Mouse (Mus musculus): ENCODE measurements at regions not wholly inside any gene's neighbourhood (a gene's known extent, or its start where the extent isn't known, plus 50 kb on each side); places are given as distances from the start of the nearest gene placed in this dataset.

DNA sequence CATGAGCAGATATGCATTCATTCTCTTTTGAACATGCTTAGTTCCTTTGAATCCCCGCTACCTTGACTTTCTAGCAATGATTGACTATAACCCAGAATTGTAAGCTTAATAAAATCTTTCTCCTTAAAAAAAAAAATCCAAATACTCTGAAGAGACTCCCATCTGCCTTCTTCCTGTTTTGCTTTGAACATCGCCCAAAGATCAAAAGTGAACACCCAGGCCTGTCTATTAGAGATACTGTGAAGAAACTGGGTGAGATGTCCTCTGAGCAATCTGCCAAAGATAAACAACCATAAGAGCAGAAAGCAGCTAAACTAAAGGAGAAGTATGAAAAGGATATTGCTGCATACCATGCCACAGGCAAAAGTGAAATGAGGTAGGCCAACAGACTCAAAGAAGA is 527.1 kb upstream of the Alcam start:
- Histone ChIP-seq H3K27me3 (replicated peaks; ENCODE audit: control insufficient read depth, insufficient read depth, low read length) (no peaks in the 10 kb centered on the region), H3K9ac (ENCODE audit: low read depth, low read length) (no peak overlapping the region), H3K9me3 (ENCODE audit: control insufficient read depth, low read length) (no peaks in the 10 kb centered on the region), H3K4me1 (replicated peaks; ENCODE audit: control insufficient read depth, insufficient read depth, low read length) (no peaks in the 10 kb centered on the region), H3K4me3 (ENCODE audit: low read depth, low read length) (no peak overlapping the region), H3K36me3 (ENCODE audit: control insufficient read depth, insufficient read depth, low read length) (no peaks in the 10 kb centered on the region), H3K4me2 (no peak overlapping the region), H3K27ac (ENCODE audit: low read depth, low read length) (no peak overlapping the region)
- WGBS, result 72% methylated on average over 2 of the region's 2 CpGs
- no peak for DNase-seq (ENCODE audit: low spot score)
- ATAC-seq (replicated peaks; ENCODE audit: low FRiP score), result no peak

DNA sequence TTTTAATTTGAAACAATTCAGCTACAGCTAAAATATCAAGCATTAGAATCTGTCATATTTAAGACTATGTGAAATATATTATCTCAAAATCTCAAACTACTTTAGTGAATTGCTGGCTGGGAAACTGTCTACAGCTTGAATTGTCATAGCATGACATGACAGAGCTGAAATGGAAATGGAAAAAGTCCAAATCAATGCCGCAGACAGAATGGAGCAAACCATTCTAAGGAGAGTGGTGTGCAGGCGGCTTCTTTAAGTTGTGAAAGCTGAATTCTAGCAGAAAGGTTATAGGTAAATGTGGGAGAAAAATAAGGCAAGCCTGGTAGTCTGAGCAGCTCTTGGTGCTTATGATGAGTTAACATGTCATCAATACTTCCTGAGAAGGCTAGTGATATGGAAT is 518.9 kb upstream of the Alcam start:
- no peak overlapping the region for H3K27ac ChIP-seq (ENCODE audit: low read depth, low read length)
- no peaks in the 10 kb centered on the region for H3K4me1 ChIP-seq (replicated peaks; ENCODE audit: control insufficient read depth, insufficient read depth, low read length)
- ATAC-seq (replicated peaks; ENCODE audit: low FRiP score) (no peak), DNase-seq (ENCODE audit: low spot score) (no peak)
- no peak overlapping the region for H3K4me3 ChIP-seq (ENCODE audit: low read depth, low read length)
- no peak overlapping the region for H3K4me2 ChIP-seq
- no peaks in the 10 kb centered on the region for H3K36me3 ChIP-seq (ENCODE audit: control insufficient read depth, insufficient read depth, low read length)
- no peak overlapping the region for H3K9ac ChIP-seq (ENCODE audit: low read depth, low read length)
- H3K27me3 ChIP-seq (replicated peaks; ENCODE audit: control insufficient read depth, insufficient read depth, low read length), result no peaks in the 10 kb centered on the region
- no peaks in the 10 kb centered on the region for H3K9me3 ChIP-seq (ENCODE audit: control insufficient read depth, low read length)
- WGBS, result 87% methylated on average over 2 of the region's 2 CpGs

DNA sequence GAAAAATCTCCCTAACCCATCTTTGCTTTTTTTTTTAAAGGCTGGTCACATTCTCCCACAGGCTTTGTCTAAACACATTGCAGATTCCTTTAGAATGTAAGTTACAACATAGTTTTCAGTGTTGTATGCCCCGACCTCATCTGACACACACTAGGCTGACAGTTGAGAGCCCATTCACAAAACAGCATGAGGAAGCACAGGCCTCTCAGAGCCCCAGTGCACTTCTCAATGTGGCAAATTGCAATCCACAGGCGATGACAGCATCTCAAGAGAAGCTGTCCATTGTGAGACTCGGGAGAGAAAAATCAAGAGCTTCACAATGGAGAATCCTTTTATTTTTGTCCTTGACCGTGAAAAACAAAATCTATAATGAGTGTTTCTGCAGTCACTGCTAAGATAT is 493.8 kb upstream of the Alcam start:
- no peak overlapping the region for H3K9ac ChIP-seq (ENCODE audit: low read depth, low read length)
- H3K27ac ChIP-seq (ENCODE audit: low read depth, low read length), result no peak overlapping the region
- no peaks in the 10 kb centered on the region for H3K27me3 ChIP-seq (replicated peaks; ENCODE audit: control insufficient read depth, insufficient read depth, low read length)
- no peaks in the 10 kb centered on the region for H3K36me3 ChIP-seq (ENCODE audit: control insufficient read depth, insufficient read depth, low read length)
- no peak overlapping the region for H3K4me3 ChIP-seq (ENCODE audit: low read depth, low read length)
- 74% methylated on average over 4 of the region's 4 CpGs for WGBS
- H3K4me1 ChIP-seq (replicated peaks; ENCODE audit: control insufficient read depth, insufficient read depth, low read length), result no peaks in the 10 kb centered on the region
- H3K4me2 ChIP-seq, result no peak overlapping the region
- no peaks in the 10 kb centered on the region for H3K9me3 ChIP-seq (ENCODE audit: control insufficient read depth, low read length)
- DNase-seq (ENCODE audit: low spot score) (no peak), ATAC-seq (replicated peaks; ENCODE audit: low FRiP score) (no peak)

GRCm38 (mm10) chr16:52934749-52935148 is 480.9 kb upstream of the Alcam start:
- Histone ChIP-seq H3K4me2 (no peak overlapping the region), H3K4me3 (ENCODE audit: low read depth, low read length) (no peak overlapping the region), H3K9ac (ENCODE audit: low read depth, low read length) (no peak overlapping the region), H3K27ac (ENCODE audit: low read depth, low read length) (no peak overlapping the region), H3K27me3 (replicated peaks; ENCODE audit: control insufficient read depth, insufficient read depth, low read length) (no peaks in the 10 kb centered on the region), H3K36me3 (ENCODE audit: control insufficient read depth, insufficient read depth, low read length) (no peaks in the 10 kb centered on the region), H3K9me3 (ENCODE audit: control insufficient read depth, low read length) (no peaks in the 10 kb centered on the region), H3K4me1 (replicated peaks; ENCODE audit: control insufficient read depth, insufficient read depth, low read length) (no peaks in the 10 kb centered on the region)
- WGBS, result 60% methylated on average over 1 of the region's 1 CpGs
- DNase-seq (ENCODE audit: low spot score), result no peak
- no peak for ATAC-seq (replicated peaks; ENCODE audit: low FRiP score)

DNA sequence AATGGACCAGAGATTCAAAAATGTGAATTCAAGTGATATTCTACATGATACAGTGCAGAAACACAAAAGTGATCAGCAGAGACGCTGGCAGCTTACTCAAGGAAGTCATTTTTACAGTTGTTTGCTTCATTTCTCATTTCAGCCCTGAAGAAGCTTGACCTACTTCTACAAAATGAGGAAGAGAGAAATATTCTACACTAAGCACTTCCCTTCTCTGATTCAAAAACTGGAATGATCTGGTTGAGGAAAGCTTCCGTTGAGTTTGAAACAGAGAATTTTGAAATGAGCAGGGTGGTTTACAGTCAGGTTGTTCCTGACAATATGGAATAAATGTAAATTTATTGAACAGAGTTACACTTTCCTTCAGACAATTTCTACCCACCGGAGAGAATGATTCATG is 478.1 kb upstream of the Alcam start:
- no peaks in the 10 kb centered on the region for H3K9me3 ChIP-seq (ENCODE audit: control insufficient read depth, low read length)
- no peaks in the 10 kb centered on the region for H3K36me3 ChIP-seq (ENCODE audit: control insufficient read depth, insufficient read depth, low read length)
- no peak overlapping the region for H3K4me2 ChIP-seq
- no peak overlapping the region for H3K27ac ChIP-seq (ENCODE audit: low read depth, low read length)
- no peak overlapping the region for H3K4me3 ChIP-seq (ENCODE audit: low read depth, low read length)
- no peaks in the 10 kb centered on the region for H3K4me1 ChIP-seq (replicated peaks; ENCODE audit: control insufficient read depth, insufficient read depth, low read length)
- H3K9ac ChIP-seq (ENCODE audit: low read depth, low read length), result no peak overlapping the region
- WGBS, result 75% methylated on average over 3 of the region's 3 CpGs
- no peaks in the 10 kb centered on the region for H3K27me3 ChIP-seq (replicated peaks; ENCODE audit: control insufficient read depth, insufficient read depth, low read length)
- DNase-seq (ENCODE audit: low spot score), result no peak
- ATAC-seq (replicated peaks; ENCODE audit: low FRiP score), result no peak

DNA sequence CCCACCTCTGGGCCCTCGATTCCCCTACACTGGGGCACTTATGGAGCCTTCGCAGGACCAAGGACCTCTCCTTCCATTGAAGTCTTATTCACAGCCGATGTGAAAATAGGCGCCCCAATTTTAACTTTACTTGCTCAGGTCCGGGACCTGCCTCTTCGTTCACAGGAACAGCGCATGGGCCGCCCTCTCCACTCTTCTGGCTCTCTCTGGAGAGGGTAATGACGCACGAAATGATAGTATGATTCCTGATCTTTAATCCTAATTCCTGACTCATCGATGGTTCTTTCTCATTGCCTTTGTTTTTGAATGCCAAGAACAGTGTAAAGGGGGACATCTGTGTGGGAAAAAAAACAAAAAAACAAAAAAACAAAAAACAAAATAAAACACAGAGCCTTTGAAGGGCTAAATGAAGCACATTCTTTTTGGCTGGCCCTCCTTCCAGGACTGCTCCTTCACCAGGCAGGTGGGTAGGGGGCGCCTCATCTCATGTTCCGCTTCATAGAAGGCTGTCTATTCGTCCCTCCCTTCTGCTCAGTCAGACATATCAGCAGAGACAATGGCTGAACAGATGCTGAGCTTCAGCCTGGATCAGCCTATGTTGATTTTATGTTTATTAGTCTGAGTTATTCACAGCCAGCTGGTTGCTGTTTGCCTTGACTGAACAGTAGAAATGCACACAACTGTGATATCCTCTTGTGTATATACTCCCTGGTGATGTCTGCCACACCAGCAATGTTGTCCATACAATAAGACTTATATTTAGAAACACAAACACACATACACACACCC is 438.8 kb upstream of the Alcam start:
- Histone ChIP-seq H3K9ac (ENCODE audit: low read depth, low read length) (no peak overlapping the region), H3K27ac (ENCODE audit: low read depth, low read length) (no peak overlapping the region), H3K4me2 (no peak overlapping the region), H3K9me3 (ENCODE audit: control insufficient read depth, low read length) (no peaks in the 10 kb centered on the region), H3K4me1 (replicated peaks; ENCODE audit: control insufficient read depth, insufficient read depth, low read length) (no peaks in the 10 kb centered on the region), H3K36me3 (ENCODE audit: control insufficient read depth, insufficient read depth, low read length) (no peaks in the 10 kb centered on the region), H3K27me3 (replicated peaks; ENCODE audit: control insufficient read depth, insufficient read depth, low read length) (no peaks in the 10 kb centered on the region), H3K4me3 (ENCODE audit: low read depth, low read length) (no peak overlapping the region)
- 80% methylated on average over 14 of the region's 14 CpGs for WGBS
- no peak for DNase-seq (ENCODE audit: low spot score)
- no peak for ATAC-seq (replicated peaks; ENCODE audit: low FRiP score)

- H3K27ac ChIP-seq (ENCODE audit: low read depth, low read length), result no peak overlapping the region
- 71% methylated on average over 4 of the region's 4 CpGs for WGBS
- no peaks in the 10 kb centered on the region for H3K27me3 ChIP-seq (replicated peaks; ENCODE audit: control insufficient read depth, insufficient read depth, low read length)
- ATAC-seq (replicated peaks; ENCODE audit: low FRiP score) (no peak), DNase-seq (ENCODE audit: low spot score) (no peak)
- H3K9ac ChIP-seq (ENCODE audit: low read depth, low read length), result no peak overlapping the region
- no peaks in the 10 kb centered on the region for H3K36me3 ChIP-seq (ENCODE audit: control insufficient read depth, insufficient read depth, low read length)
- H3K4me1 ChIP-seq (replicated peaks; ENCODE audit: control insufficient read depth, insufficient read depth, low read length), result no peaks in the 10 kb centered on the region
- no peak overlapping the region for H3K4me2 ChIP-seq
- no peaks in the 10 kb centered on the region for H3K9me3 ChIP-seq (ENCODE audit: control insufficient read depth, low read length)
- no peak overlapping the region for H3K4me3 ChIP-seq (ENCODE audit: low read depth, low read length)
Measured at GRCm38 (mm10) chr16:52879463-52880114, 425.7 kb upstream of the Alcam start.

- Histone ChIP-seq H3K4me2 (no peak overlapping the region), H3K36me3 (ENCODE audit: control insufficient read depth, insufficient read depth, low read length) (no peaks in the 10 kb centered on the region), H3K4me3 (ENCODE audit: low read depth, low read length) (no peak overlapping the region), H3K27me3 (replicated peaks; ENCODE audit: control insufficient read depth, insufficient read depth, low read length) (no peaks in the 10 kb centered on the region), H3K9me3 (ENCODE audit: control insufficient read depth, low read length) (no peaks in the 10 kb centered on the region), H3K27ac (ENCODE audit: low read depth, low read length) (no peak overlapping the region), H3K4me1 (replicated peaks; ENCODE audit: control insufficient read depth, insufficient read depth, low read length) (no peaks in the 10 kb centered on the region), H3K9ac (ENCODE audit: low read depth, low read length) (no peak overlapping the region)
- WGBS, result 77% methylated on average over 6 of the region's 6 CpGs
- ATAC-seq (replicated peaks; ENCODE audit: low FRiP score) (no peak), DNase-seq (ENCODE audit: low spot score) (no peak)
Measured at GRCm38 (mm10) chr16:52867833-52868232, 414.0 kb upstream of the Alcam start.

DNA sequence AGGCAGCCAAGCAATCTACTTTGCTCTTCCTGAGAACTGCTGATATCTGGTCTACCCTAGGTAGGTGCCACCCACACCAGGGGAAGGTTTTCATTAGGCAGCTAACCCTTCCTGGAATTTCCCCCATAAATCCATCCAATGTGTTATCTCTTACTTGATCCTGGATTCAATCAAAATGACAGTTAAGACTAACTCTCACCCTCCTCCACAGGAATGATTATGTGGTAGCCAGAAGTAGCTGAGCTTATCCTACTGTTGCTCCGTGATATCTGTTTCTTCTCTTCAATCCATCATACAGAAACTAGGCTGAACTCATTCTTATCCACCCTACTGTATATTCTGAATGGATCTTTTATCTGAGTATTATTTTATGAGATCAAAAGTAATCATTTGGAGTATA is 409.7 kb upstream of the Alcam start:
- Histone ChIP-seq H3K36me3 (ENCODE audit: control insufficient read depth, insufficient read depth, low read length) (no peaks in the 10 kb centered on the region), H3K27ac (ENCODE audit: low read depth, low read length) (no peak overlapping the region), H3K4me3 (ENCODE audit: low read depth, low read length) (no peak overlapping the region), H3K4me2 (no peak overlapping the region), H3K27me3 (replicated peaks; ENCODE audit: control insufficient read depth, insufficient read depth, low read length) (no peaks in the 10 kb centered on the region), H3K4me1 (replicated peaks; ENCODE audit: control insufficient read depth, insufficient read depth, low read length) (no peaks in the 10 kb centered on the region), H3K9ac (ENCODE audit: low read depth, low read length) (no peak overlapping the region), H3K9me3 (ENCODE audit: control insufficient read depth, low read length) (no peaks in the 10 kb centered on the region)
- no peak for DNase-seq (ENCODE audit: low spot score)
- no peak for ATAC-seq (replicated peaks; ENCODE audit: low FRiP score)
- 46% methylated on average over 1 of the region's 1 CpGs for WGBS

All from liver, embryonic 11.5 days (tissue).